Mouse (Mus musculus): Measurements from ENCODE around the gene Ndufa3. TPM values are rescaled to one million over a fixed set of nuclear protein-coding genes. Genes with fewer than 3 reads are reported as not detected.

Gene Ndufa3
- polyA plus RNA-seq, 1 experiment from 2014 or later: 640 TPM

DNA sequence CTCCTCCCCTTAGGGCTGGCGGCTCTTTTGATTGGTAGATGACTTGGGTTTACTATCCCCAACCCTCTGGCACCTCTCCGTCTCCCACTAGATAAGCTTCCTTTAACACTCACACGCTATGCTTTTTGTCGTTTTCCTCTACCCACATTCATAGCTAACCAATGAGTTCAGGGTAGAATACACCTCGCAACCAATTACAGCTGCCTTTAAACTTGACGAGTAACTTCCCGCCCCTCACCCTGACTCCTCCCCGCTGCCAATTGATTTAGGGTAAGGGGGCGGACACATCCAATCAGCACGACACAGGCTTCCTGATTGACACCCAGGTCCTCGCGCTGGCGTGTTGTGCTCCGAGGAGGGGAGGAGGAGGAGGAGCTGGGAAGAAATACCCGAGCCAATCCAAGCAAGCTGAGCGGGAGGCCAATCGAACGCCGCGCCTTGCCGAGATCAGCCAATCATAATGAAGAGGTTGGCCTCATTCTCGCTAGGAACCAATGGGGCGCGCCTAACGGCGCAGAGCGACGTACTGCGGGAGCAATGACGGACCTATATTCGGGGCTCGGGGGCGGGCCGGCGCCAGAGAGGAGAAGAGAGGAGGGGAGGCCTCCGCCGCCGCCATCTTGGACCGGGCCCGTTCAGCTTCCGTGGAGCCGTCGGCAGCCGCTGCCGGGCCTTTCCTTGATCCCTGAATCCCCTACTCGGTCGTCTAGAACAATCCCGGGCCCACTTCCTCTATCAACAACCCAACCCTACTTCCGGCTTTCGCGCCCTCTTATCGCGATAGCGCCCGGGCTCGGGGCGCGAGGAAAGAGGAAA lies 27.7 kb downstream of the Ndufa3 start, which contains the start of gene Cnot3:
TSS of gene Cnot3 (plus strand) at position 597 of the 816 bp plus-strand sequence.
- DNase-seq (ENCODE audit: low spot score) (peak; percentile 95), ATAC-seq (replicated peaks; ENCODE audit: low FRiP score, low TSS enrichment, low read depth) (peak; percentile 99)
- Histone ChIP-seq H3K36me3 (ENCODE audit: control insufficient read depth, insufficient read depth, low read length) (peaks cover 27% of the 10 kb centered on the region), H3K4me3 (ENCODE audit: low read depth, low read length) (peak within 1 kb of the TSS; percentile 88), H3K27ac (ENCODE audit: low read depth) (peak within 1 kb of the TSS; percentile 98), H3K9ac (ENCODE audit: low read length) (peak within 1 kb of the TSS; percentile 97), H3K4me1 (replicated peaks; ENCODE audit: control insufficient read depth, insufficient read depth, low read length) (peaks cover 29% of the 10 kb centered on the region), H3K9me3 (ENCODE audit: control insufficient read depth, low read length) (no peaks in the 10 kb centered on the region), H3K27me3 (replicated peaks; ENCODE audit: control insufficient read depth, insufficient read depth, low read length) (no peaks in the 10 kb centered on the region), H3K4me2 (ENCODE audit: low read length) (peak within 1 kb of the TSS; percentile 88)
- under 1% methylated on average over 50 of the region's 58 CpGs for WGBS

DNA sequence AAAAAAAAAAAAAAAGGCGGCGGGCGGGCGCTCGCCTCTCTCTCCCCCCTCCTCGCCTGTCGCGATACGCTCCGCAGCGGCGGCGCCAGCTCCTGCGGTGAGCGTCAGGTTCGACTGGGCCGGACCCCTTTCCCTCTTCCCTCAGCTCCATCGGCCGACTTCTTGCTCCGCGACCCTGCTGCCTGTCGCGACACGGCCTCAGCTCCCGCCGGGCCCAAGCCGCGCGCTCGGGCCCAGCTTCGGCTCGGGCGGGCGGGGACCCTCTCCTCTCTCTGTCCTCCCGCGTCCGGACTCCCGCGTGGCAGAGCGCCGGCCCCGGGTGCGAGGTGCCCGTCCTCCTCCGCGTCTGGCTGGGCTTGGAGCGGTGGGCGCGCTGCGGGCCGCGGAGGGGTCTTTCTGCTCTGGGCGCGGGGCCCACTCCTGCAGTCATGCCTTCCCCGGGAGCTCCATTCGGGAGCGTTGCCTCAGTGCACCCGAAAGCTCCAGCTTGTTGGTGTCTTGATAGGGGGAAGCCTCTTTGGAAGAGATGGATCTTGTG lies 28.4 kb downstream of the Ndufa3 start:
- H3K4me2 ChIP-seq (ENCODE audit: low read length): peak overlapping the region; percentile 88
- H3K9ac ChIP-seq (ENCODE audit: low read length): peak overlapping the region; percentile 97
- 0% methylated on average over 54 of the region's 58 CpGs for WGBS
- peaks cover 29% of the 10 kb centered on the region for H3K4me1 ChIP-seq (replicated peaks; ENCODE audit: control insufficient read depth, insufficient read depth, low read length)
- H3K4me3 ChIP-seq (ENCODE audit: low read depth, low read length): peak overlapping the region; percentile 88
- H3K9me3 ChIP-seq (ENCODE audit: control insufficient read depth, low read length): no peaks in the 10 kb centered on the region
- H3K27me3 ChIP-seq (replicated peaks; ENCODE audit: control insufficient read depth, insufficient read depth, low read length): no peaks in the 10 kb centered on the region
- H3K27ac ChIP-seq (ENCODE audit: low read depth): peak overlapping the region; percentile 98
- ATAC-seq (replicated peaks; ENCODE audit: low FRiP score, low TSS enrichment, low read depth) (peak; percentile 0; the same call in 1 of the 2 replicates), DNase-seq (ENCODE audit: low spot score) (no peak)
- peaks cover 27% of the 10 kb centered on the region for H3K36me3 ChIP-seq (ENCODE audit: control insufficient read depth, insufficient read depth, low read length)

DNA sequence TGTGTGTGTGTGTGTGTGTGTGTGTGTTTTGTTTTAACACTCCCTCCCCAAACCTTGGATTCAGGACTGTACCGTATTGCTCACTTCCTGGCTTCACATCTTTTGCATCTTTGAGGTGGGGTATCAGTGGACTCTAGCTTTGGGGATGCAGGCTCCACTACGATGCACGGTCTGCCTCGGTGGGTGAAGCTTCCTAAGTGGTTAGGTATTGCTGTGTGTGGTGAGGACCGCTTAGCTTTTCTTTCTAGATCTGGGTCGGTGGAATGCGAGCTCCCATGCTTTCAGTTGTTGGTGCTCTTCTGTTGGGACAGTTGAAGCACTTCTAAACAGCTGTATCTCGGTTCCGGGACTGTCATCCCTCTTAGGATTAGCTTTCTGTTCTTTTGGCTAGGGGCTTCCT lies 29.0 kb downstream of the Ndufa3 start:
- H3K4me1 ChIP-seq (replicated peaks; ENCODE audit: control insufficient read depth, insufficient read depth, low read length): peaks cover 29% of the 10 kb centered on the region
- H3K4me3 ChIP-seq (ENCODE audit: low read depth, low read length): peak overlapping the region; percentile 88
- H3K9ac ChIP-seq (ENCODE audit: low read length): peak overlapping the region; percentile 97
- no peak overlapping the region; the same call in 1 of the 2 replicates for H3K27ac ChIP-seq (ENCODE audit: low read depth)
- WGBS: 9% methylated on average over 9 of the region's 9 CpGs
- H3K9me3 ChIP-seq (ENCODE audit: control insufficient read depth, low read length): no peaks in the 10 kb centered on the region
- peaks cover 27% of the 10 kb centered on the region for H3K36me3 ChIP-seq (ENCODE audit: control insufficient read depth, insufficient read depth, low read length)
- ATAC-seq (replicated peaks; ENCODE audit: low FRiP score, low TSS enrichment, low read depth): no peak
- peak overlapping the region; percentile 88 for H3K4me2 ChIP-seq (ENCODE audit: low read length)
- DNase-seq (ENCODE audit: low spot score): peak; percentile 53
- no peaks in the 10 kb centered on the region for H3K27me3 ChIP-seq (replicated peaks; ENCODE audit: control insufficient read depth, insufficient read depth, low read length)

DNA sequence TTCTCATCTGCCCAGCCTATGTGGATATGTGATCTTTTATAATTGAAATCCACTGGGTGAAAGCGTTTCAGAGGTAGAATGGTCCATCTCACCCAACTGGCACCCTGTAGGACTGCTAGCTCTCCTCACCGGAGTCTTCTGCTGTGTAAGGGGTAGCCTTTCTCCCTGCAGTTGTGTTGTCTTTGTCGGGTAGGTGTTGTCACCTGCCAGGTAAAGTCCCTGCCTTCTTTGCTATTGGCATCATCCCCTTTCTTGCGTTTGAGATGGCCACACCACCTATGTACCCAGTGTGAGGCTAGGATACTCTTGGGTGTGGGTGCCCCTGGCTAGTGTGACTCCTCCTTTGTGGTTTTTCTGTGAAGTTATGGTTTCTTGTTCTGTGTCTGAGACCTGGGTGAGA lies 29.5 kb downstream of the Ndufa3 start:
- peaks cover 29% of the 10 kb centered on the region for H3K36me3 ChIP-seq (ENCODE audit: control insufficient read depth, insufficient read depth, low read length)
- DNase-seq (ENCODE audit: low spot score) (no peak), ATAC-seq (replicated peaks; ENCODE audit: low FRiP score, low TSS enrichment, low read depth) (no peak)
- H3K27ac ChIP-seq (ENCODE audit: low read depth): no peak overlapping the region; the same call in 1 of the 2 replicates
- H3K4me3 ChIP-seq (ENCODE audit: low read depth, low read length): peak overlapping the region; percentile 88
- H3K9ac ChIP-seq (ENCODE audit: low read length): peak overlapping the region; percentile 97
- WGBS: 65% methylated on average over 4 of the region's 4 CpGs
- H3K9me3 ChIP-seq (ENCODE audit: control insufficient read depth, low read length): no peaks in the 10 kb centered on the region
- no peaks in the 10 kb centered on the region for H3K27me3 ChIP-seq (replicated peaks; ENCODE audit: control insufficient read depth, insufficient read depth, low read length)
- peak overlapping the region; percentile 88 for H3K4me2 ChIP-seq (ENCODE audit: low read length)
- H3K4me1 ChIP-seq (replicated peaks; ENCODE audit: control insufficient read depth, insufficient read depth, low read length): peaks cover 29% of the 10 kb centered on the region

GRCm38 (mm10) chr7:3656966-3657365 lies 39.8 kb downstream of the Ndufa3 start:
- WGBS: 89% methylated on average over 4 of the region's 4 CpGs
- Histone ChIP-seq H3K27me3 (replicated peaks; ENCODE audit: control insufficient read depth, insufficient read depth, low read length) (no peaks in the 10 kb centered on the region), H3K36me3 (ENCODE audit: control insufficient read depth, insufficient read depth, low read length) (peaks cover 100% of the 10 kb centered on the region), H3K4me1 (replicated peaks; ENCODE audit: control insufficient read depth, insufficient read depth, low read length) (no peaks in the 10 kb centered on the region), H3K9ac (ENCODE audit: low read length) (no peak overlapping the region), H3K4me3 (ENCODE audit: low read depth, low read length) (no peak overlapping the region), H3K4me2 (ENCODE audit: low read length) (no peak overlapping the region), H3K27ac (ENCODE audit: low read depth) (no peak overlapping the region), H3K9me3 (ENCODE audit: control insufficient read depth, low read length) (no peaks in the 10 kb centered on the region)
- ATAC-seq (replicated peaks; ENCODE audit: low FRiP score, low TSS enrichment, low read depth): no peak
- DNase-seq (ENCODE audit: low spot score): no peak

GRCm38 (mm10) chr7:3658578-3658977 lies 41.4 kb downstream of the Ndufa3 start:
- DNase-seq (ENCODE audit: low spot score): no peak
- Histone ChIP-seq H3K36me3 (ENCODE audit: control insufficient read depth, insufficient read depth, low read length) (peaks cover 97% of the 10 kb centered on the region), H3K27ac (ENCODE audit: low read depth) (no peak overlapping the region), H3K27me3 (replicated peaks; ENCODE audit: control insufficient read depth, insufficient read depth, low read length) (no peaks in the 10 kb centered on the region), H3K4me1 (replicated peaks; ENCODE audit: control insufficient read depth, insufficient read depth, low read length) (no peaks in the 10 kb centered on the region), H3K4me3 (ENCODE audit: low read depth, low read length) (no peak overlapping the region), H3K9ac (ENCODE audit: low read length) (no peak overlapping the region), H3K4me2 (ENCODE audit: low read length) (no peak overlapping the region), H3K9me3 (ENCODE audit: control insufficient read depth, low read length) (no peaks in the 10 kb centered on the region)
- 95% methylated on average over 14 of the region's 14 CpGs for WGBS
- no peak for ATAC-seq (replicated peaks; ENCODE audit: low FRiP score, low TSS enrichment, low read depth)

DNA sequence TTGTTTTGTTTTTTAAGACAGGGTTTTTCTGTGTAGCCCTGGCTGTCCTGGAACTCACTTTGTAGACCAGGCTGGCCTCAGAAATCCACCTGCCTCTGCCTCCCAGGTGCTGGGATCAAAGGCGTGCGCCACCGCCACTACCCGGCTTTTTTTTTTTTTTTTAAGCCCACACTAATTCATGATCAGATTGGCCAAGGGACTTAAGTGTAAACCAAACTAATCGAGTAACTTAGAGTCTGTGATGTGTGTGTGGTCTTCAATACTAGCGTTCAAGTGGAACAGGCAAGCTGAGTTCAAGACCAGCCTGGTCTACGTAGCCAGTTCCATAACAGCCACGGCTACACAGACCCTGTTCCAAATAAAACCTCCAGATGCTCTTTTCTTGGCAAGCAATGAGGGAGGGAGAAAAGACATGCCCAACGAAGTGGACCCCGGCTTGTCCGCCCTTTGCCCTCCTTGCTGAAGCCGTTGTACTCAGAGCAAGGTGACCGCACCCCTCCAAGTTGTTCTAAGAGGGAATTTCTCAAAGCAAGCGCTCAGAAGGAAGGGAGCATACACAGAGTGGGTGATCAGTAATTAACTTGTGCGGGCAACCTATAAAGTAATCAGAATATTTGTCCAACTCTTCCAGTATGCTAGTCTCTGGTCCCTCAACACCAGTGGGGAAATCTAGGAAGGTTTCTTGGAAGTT lies 47.5 kb downstream of the Ndufa3 start:
- ATAC-seq (replicated peaks; ENCODE audit: low FRiP score, low TSS enrichment, low read depth): peak; percentile 41; the same call in 1 of the 2 replicates
- Histone ChIP-seq H3K4me1 (replicated peaks; ENCODE audit: control insufficient read depth, insufficient read depth, low read length) (peaks cover 12% of the 10 kb centered on the region), H3K27ac (ENCODE audit: low read depth) (peak overlapping the region; percentile 85), H3K36me3 (ENCODE audit: control insufficient read depth, insufficient read depth, low read length) (peaks cover 37% of the 10 kb centered on the region), H3K27me3 (replicated peaks; ENCODE audit: control insufficient read depth, insufficient read depth, low read length) (no peaks in the 10 kb centered on the region), H3K4me3 (ENCODE audit: low read depth, low read length) (peak overlapping the region; percentile 76), H3K4me2 (ENCODE audit: low read length) (peak overlapping the region; percentile 57), H3K9me3 (ENCODE audit: control insufficient read depth, low read length) (no peaks in the 10 kb centered on the region), H3K9ac (ENCODE audit: low read length) (peak overlapping the region; percentile 79)
- WGBS: 28% methylated on average over 15 of the region's 15 CpGs
- no peak for DNase-seq (ENCODE audit: low spot score)

DNA sequence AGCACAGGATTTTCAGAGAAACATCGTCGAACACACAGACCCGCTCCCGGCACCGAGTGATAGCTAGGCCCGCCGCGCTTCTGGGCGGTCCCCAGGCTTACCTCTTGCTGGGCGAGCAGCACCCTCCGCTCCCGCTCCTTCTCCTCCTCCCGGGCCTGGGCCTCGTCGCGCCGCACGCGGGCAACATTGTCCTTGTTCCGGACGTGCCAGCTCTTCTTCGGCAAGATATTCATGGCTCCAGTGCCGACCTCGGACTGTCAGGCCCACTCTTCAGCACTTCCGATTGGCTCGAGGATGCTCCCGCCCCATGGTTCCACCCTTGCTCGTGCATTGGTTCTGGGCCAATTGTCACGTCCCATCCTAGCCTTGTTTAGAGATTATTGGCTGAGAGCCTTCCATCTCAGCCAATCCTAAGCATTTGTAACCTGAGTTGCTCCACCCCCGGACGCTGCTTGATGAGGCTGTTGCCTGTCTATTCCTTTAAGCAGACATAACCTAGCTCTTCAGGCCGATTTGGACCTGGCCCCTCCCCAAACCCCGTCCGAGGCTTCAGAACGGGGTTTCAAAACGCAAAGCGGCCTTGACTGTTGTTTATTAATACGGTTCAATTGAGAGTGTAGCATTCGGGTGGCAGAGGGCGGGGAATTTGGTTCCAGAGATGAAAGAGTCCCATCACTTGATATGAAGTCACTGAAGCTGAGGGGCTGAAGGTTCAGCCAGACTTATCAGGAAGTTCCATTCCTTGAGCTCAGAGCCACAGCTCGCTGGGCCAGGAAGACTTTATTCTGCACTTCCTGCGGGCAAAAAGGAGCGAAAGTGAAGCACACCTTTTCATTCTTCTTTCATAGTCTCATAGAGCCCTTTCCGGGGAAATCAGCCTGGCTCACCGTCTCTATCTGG lies 48.3 kb downstream of the Ndufa3 start, which contains the start of gene Leng1:
TSS of gene Leng1 (minus strand) at position 626 of the 900 bp plus-strand sequence.
- Histone ChIP-seq H3K27ac (ENCODE audit: low read depth) (peak within 1 kb of the TSS; percentile 85), H3K36me3 (ENCODE audit: control insufficient read depth, insufficient read depth, low read length) (peaks cover 29% of the 10 kb centered on the region), H3K27me3 (replicated peaks; ENCODE audit: control insufficient read depth, insufficient read depth, low read length) (no peaks in the 10 kb centered on the region), H3K9me3 (ENCODE audit: control insufficient read depth, low read length) (no peaks in the 10 kb centered on the region), H3K4me2 (ENCODE audit: low read length) (peak within 1 kb of the TSS; percentile 57), H3K4me3 (ENCODE audit: low read depth, low read length) (peak within 1 kb of the TSS; percentile 76), H3K9ac (ENCODE audit: low read length) (peak within 1 kb of the TSS; percentile 79), H3K4me1 (replicated peaks; ENCODE audit: control insufficient read depth, insufficient read depth, low read length) (peaks cover 12% of the 10 kb centered on the region)
- DNase-seq (ENCODE audit: low spot score): peak; percentile 95
- WGBS: 3% methylated on average over 45 of the region's 45 CpGs
- peak; percentile 96 for ATAC-seq (replicated peaks; ENCODE audit: low FRiP score, low TSS enrichment, low read depth)

All from intestine, embryonic 14.5 days (tissue).